Mouse (Mus musculus) olfactory bulb, adult 2 months (tissue): ENCODE results near the gene Furin.

ENCODE experiments used
- CTCF ChIP-seq: fragments of 200-500 bp; IDR thresholded peaks from 2 replicates; pipeline ENCODE4 v1.5.1; 2012; ENCODE audit warnings: low read depth, mild to moderate bottlenecking, low read length, moderate library complexity; ENCODE audit not compliant: insufficient read depth
- POLR2A ChIP-seq: fragments of 200-500 bp; IDR thresholded peaks from 2 replicates; pipeline ENCODE4 v1.6.1; 2012; ENCODE audit warnings: mild to moderate bottlenecking, low read depth, low read length, moderate library complexity; ENCODE audit not compliant: insufficient read depth

- TF ChIP-seq CTCF = no peak
- TF ChIP-seq POLR2A = no peak
These were observed 49.5 kb upstream of the Furin start for GRCm38 (mm10) chr7:80454786-80455185.
